In genomic region chr10:105120229-105120628, GRCm38 (mm10) we compare ENCODE assay signal across 18 mouse cellular contexts.
A peak's percentile ranks its signal among the peaks of the same experiment; 100 is the strongest.
DNase-seq lines count a peak whose midpoint lies in the region; ATAC-seq and TF ChIP-seq lines count a peak whose summit lies in the region.
"Had no signal": no experiment of that assay in that cellular context is flagged by ENCODE, and none has a peak within 500 bp of the region (broad histone marks: within the 10 kb centered on the region; RNA-seq: fewer than 3 reads in every experiment).

No protein-coding gene starts in this region.

- ATAC-seq in embryonic facial prominence, embryonic 14.5 days (ENCODE audit: low read depth), result peak; percentile 65; the same call in 1 of the 2 replicates
- peak; percentile 67 for ATAC-seq in kidney, embryonic 15.5 days (replicated peaks; ENCODE audit: low FRiP score)
- ATAC-seq in lung, postnatal 0 days, result no peak
- peak; percentile 82 for ATAC-seq in limb, embryonic 14.5 days (ENCODE audit: low FRiP score, low read depth)

- H3K27ac ChIP-seq in embryonic facial prominence, embryonic 14.5 days (replicated peaks; ENCODE audit: low read depth, low read length), result no peak overlapping the region
- H3K27ac ChIP-seq in embryonic facial prominence, embryonic 10.5 days (replicated peaks), result no peak overlapping the region
- H3K27ac ChIP-seq in kidney, embryonic 15.5 days, result no peak overlapping the region
- no peak overlapping the region for H3K27ac ChIP-seq in lung, postnatal 0 days (ENCODE audit: low read length)
- no peak overlapping the region for H3K27ac ChIP-seq in limb, embryonic 14.5 days (replicated peaks; ENCODE audit: low read depth, low read length)
- H3K27ac ChIP-seq: embryonic facial prominence, embryonic 15.5 days; forebrain, embryonic 10.5 days; liver, embryonic 13.5 days; midbrain, embryonic 12.5 days had no signal

- no peak overlapping the region for H3K4me3 ChIP-seq in embryonic facial prominence, embryonic 14.5 days (ENCODE audit: low read depth, low read length)
- H3K4me3 ChIP-seq in embryonic facial prominence, embryonic 10.5 days, result no peak overlapping the region
- no peak overlapping the region for H3K4me3 ChIP-seq in kidney, embryonic 15.5 days (replicated peaks)
- H3K4me3 ChIP-seq in lung, postnatal 0 days (ENCODE audit: low read depth, low read length), result no peak overlapping the region
- H3K4me3 ChIP-seq in limb, embryonic 14.5 days (replicated peaks; ENCODE audit: low read length), result no peak overlapping the region
- H3K4me3 ChIP-seq: embryonic facial prominence, embryonic 15.5 days; forebrain, embryonic 10.5 days; liver, embryonic 13.5 days; midbrain, embryonic 12.5 days had no signal

- H3K4me2 ChIP-seq in embryonic facial prominence, embryonic 14.5 days (ENCODE audit: low read depth, low read length), result no peak overlapping the region
- H3K4me2 ChIP-seq in kidney, embryonic 15.5 days, result no peak overlapping the region
- H3K4me2 ChIP-seq in lung, postnatal 0 days (replicated peaks; ENCODE audit: low read depth, low read length), result no peak overlapping the region
- H3K4me2 ChIP-seq in limb, embryonic 14.5 days (replicated peaks; ENCODE audit: low read depth, low read length, severe bottlenecking), result no peak overlapping the region
- H3K4me2 ChIP-seq: embryonic facial prominence, embryonic 15.5 days; heart, embryonic 11.5 days; liver, embryonic 13.5 days; midbrain, embryonic 12.5 days had no signal

- H3K27me3 ChIP-seq in embryonic facial prominence, embryonic 14.5 days (replicated peaks; ENCODE audit: control insufficient read depth, insufficient read depth, low read length), result no peaks in the 10 kb centered on the region
- H3K27me3 ChIP-seq in embryonic facial prominence, embryonic 10.5 days (replicated peaks; ENCODE audit: low read depth, poor library complexity, severe bottlenecking), result no peaks in the 10 kb centered on the region
- no peaks in the 10 kb centered on the region for H3K27me3 ChIP-seq in kidney, embryonic 15.5 days
- H3K27me3 ChIP-seq in lung, postnatal 0 days (replicated peaks; ENCODE audit: insufficient read depth, low read length), result no peaks in the 10 kb centered on the region
- no peaks in the 10 kb centered on the region for H3K27me3 ChIP-seq in limb, embryonic 14.5 days (ENCODE audit: control insufficient read depth, insufficient read depth, low read length)
- H3K27me3 ChIP-seq: CH12.LX; embryonic facial prominence, embryonic 15.5 days; liver, embryonic 13.5 days; midbrain, embryonic 12.5 days had no signal

- H3K4me1 ChIP-seq in embryonic facial prominence, embryonic 14.5 days (ENCODE audit: control insufficient read depth, insufficient read depth, low read length), result no peaks in the 10 kb centered on the region
- H3K4me1 ChIP-seq in embryonic facial prominence, embryonic 10.5 days, result peaks cover 2% of the 10 kb centered on the region; the same call in 1 of the 2 replicates
- H3K4me1 ChIP-seq in kidney, embryonic 15.5 days, result peaks cover 5% of the 10 kb centered on the region; the same call in 1 of the 2 replicates
- H3K4me1 ChIP-seq in lung, postnatal 0 days (ENCODE audit: insufficient read depth, low read depth, low read length), result no peaks in the 10 kb centered on the region
- peaks cover 9% of the 10 kb centered on the region; the same call in 1 of the 2 replicates for H3K4me1 ChIP-seq in limb, embryonic 14.5 days (ENCODE audit: control insufficient read depth, insufficient read depth, low read length)
- H3K4me1 ChIP-seq: embryonic facial prominence, embryonic 15.5 days; forebrain, embryonic 10.5 days; liver, embryonic 13.5 days; midbrain, embryonic 12.5 days had no signal

- WGBS in embryonic facial prominence, embryonic 14.5 days, result 65% methylated on average over 10 of the region's 10 CpGs
- WGBS in embryonic facial prominence, embryonic 10.5 days, result 90% methylated on average over 10 of the region's 10 CpGs
- WGBS in kidney, embryonic 15.5 days, result 62% methylated on average over 10 of the region's 10 CpGs
- 35% methylated on average over 10 of the region's 10 CpGs for WGBS in lung, postnatal 0 days
- WGBS in limb, embryonic 14.5 days, result 33% methylated on average over 10 of the region's 10 CpGs

- TF ChIP-seq POLR2A in limb, embryonic 14.5 days (IDR thresholded peaks at IDR 0.05; ENCODE audit: borderline replicate concordance, extremely low read depth, insufficient read depth, insufficient read length), result no peak

- no peak overlapping the region for H3K9ac ChIP-seq in embryonic facial prominence, embryonic 14.5 days (ENCODE audit: low read depth, low read length)
- H3K9ac ChIP-seq in kidney, embryonic 15.5 days, result no peak overlapping the region
- H3K9ac ChIP-seq in lung, postnatal 0 days (replicated peaks; ENCODE audit: low read depth), result no peak overlapping the region
- no peak overlapping the region for H3K9ac ChIP-seq in limb, embryonic 14.5 days (ENCODE audit: low read depth, low read length, severe bottlenecking)
- H3K9ac ChIP-seq: embryonic facial prominence, embryonic 15.5 days; liver, embryonic 13.5 days; midbrain, embryonic 12.5 days had no signal

- H3K9me3 ChIP-seq in embryonic facial prominence, embryonic 14.5 days (ENCODE audit: control insufficient read depth, low read length), result no peaks in the 10 kb centered on the region
- H3K9me3 ChIP-seq in embryonic facial prominence, embryonic 10.5 days, result no peaks in the 10 kb centered on the region
- H3K9me3 ChIP-seq in kidney, embryonic 15.5 days (replicated peaks), result no peaks in the 10 kb centered on the region
- H3K9me3 ChIP-seq in lung, postnatal 0 days (ENCODE audit: low read length), result no peaks in the 10 kb centered on the region
- no peaks in the 10 kb centered on the region for H3K9me3 ChIP-seq in limb, embryonic 14.5 days (ENCODE audit: control insufficient read depth, low read length)
- H3K9me3 ChIP-seq: embryonic facial prominence, embryonic 15.5 days; forebrain, embryonic 10.5 days; liver, embryonic 13.5 days; midbrain, embryonic 12.5 days had no signal

- H3K36me3 ChIP-seq in embryonic facial prominence, embryonic 14.5 days (ENCODE audit: control insufficient read depth, insufficient read depth, low read length), result no peaks in the 10 kb centered on the region
- H3K36me3 ChIP-seq in embryonic facial prominence, embryonic 10.5 days (replicated peaks), result no peaks in the 10 kb centered on the region
- H3K36me3 ChIP-seq in kidney, embryonic 15.5 days, result no peaks in the 10 kb centered on the region
- no peaks in the 10 kb centered on the region for H3K36me3 ChIP-seq in lung, postnatal 0 days (ENCODE audit: insufficient read depth, low read length)
- no peaks in the 10 kb centered on the region for H3K36me3 ChIP-seq in limb, embryonic 14.5 days (ENCODE audit: control insufficient read depth, insufficient read depth, low read length)
- H3K36me3 ChIP-seq: embryonic facial prominence, embryonic 15.5 days; forebrain, embryonic 10.5 days; liver, embryonic 13.5 days; midbrain, embryonic 12.5 days had no signal

- TF ChIP-seq CTCF in lung, postnatal 0 days (IDR thresholded peaks at IDR 0.05), result 0 out of 2 replicates have a peak, but pooled peaks have one; percentile 2

- DNase-seq in embryonic facial prominence, embryonic 14.5 days (ENCODE audit: low spot score), result peak; percentile 58
- no peak for DNase-seq in embryonic facial prominence, embryonic 10.5 days (ENCODE audit: low spot score)
- no peak for DNase-seq in kidney, postnatal 25 days
- no peak for DNase-seq in lung, postnatal 0 days (ENCODE audit: low spot score)
- no peak for DNase-seq in lung, adult 18-20 months
- peak; percentile 40 for DNase-seq in limb, embryonic 14.5 days (ENCODE audit: low spot score)
- DNase-seq in right cerebral cortex, postnatal 4 days, result no peak
- DNase-seq: adrenal gland, adult 8-10 months; cerebellum, adult 11-12 months; heart, postnatal 36 days; kidney, postnatal 36 days; liver, embryonic 13.5 days had no signal

- no peak for TF ChIP-seq EP300 in lung, postnatal 0 days (IDR thresholded peaks at IDR 0.05)

Comparison
In these comparisons a context has a peak if more than half of its experiments do, and no peak if none do; other contexts are left out.
1. DNase-seq: peak in embryonic facial prominence, embryonic 14.5 days (single experiment) and limb, embryonic 14.5 days (single experiment); none in embryonic facial prominence, embryonic 10.5 days (single experiment), kidney, postnatal 25 days (0 of 2), lung, postnatal 0 days (single experiment), lung, adult 18-20 months (0 of 2) and right cerebral cortex, postnatal 4 days (single experiment).